Mouse (Mus musculus) CD4-positive, CD25-positive, alpha-beta regulatory T cell, adult 2 months (primary cell): ENCODE measurements around the gene Pnp.
A peak's percentile ranks its signal among the peaks of the same experiment; 100 is the strongest.
"Not testable (repeated sequence)": the region's sequence is repeated elsewhere in the genome, so short reads cannot be mapped to it uniquely, and the experiment has no call there.

Source experiments
- DNase-seq: peaks from one replicate; pipeline ENCODE4 v3.0.0-alpha.2; 2012; ENCODE audit warnings: low read depth, low spot score

Gene Pnp

GRCm38 (mm10) chr14:50930754-50931492 lies at the start of gene Pnp, which contains the start of gene Pip4p1:
Gene Pnp (plus strand): TSS chr14:50931082.
Gene Pip4p1 (minus strand): TSS chr14:50930856.
- peak; percentile 99 for DNase-seq

GRCm38 (mm10) chr14:50891621-50892020 lies 39.3 kb upstream of the Pnp start:
- DNase-seq, result no peak

GRCm38 (mm10) chr14:50892091-50892490 lies 38.8 kb upstream of the Pnp start:
- no peak for DNase-seq

- peak; percentile 9 for DNase-seq
These were observed 38.1 kb upstream of the Pnp start for GRCm38 (mm10) chr14:50892541-50893459.

GRCm38 (mm10) chr14:50895407-50895806 lies 35.5 kb upstream of the Pnp start:
- no peak for DNase-seq

GRCm38 (mm10) chr14:50895985-50896746 lies 34.7 kb upstream of the Pnp start:
- no peak for DNase-seq

- no peak for DNase-seq
These were observed 34.0 kb upstream of the Pnp start for GRCm38 (mm10) chr14:50896747-50897373.

- no peak for DNase-seq
These were observed 33.5 kb upstream of the Pnp start, which contains the start of gene Klhl33 for GRCm38 (mm10) chr14:50897374-50897765. Gene Klhl33 (minus strand): TSS chr14:50897507.

- DNase-seq, result not testable (repeated sequence)
These were observed 32.9 kb upstream of the Pnp start for GRCm38 (mm10) chr14:50897992-50898391.

GRCm38 (mm10) chr14:50903973-50904827 lies 26.7 kb upstream of the Pnp start:
- DNase-seq, result peak; percentile 29

GRCm38 (mm10) chr14:50904828-50905129 lies 26.1 kb upstream of the Pnp start:
- no peak for DNase-seq

- not testable (repeated sequence) for DNase-seq
These were observed 25.6 kb upstream of the Pnp start for GRCm38 (mm10) chr14:50905327-50905726.

GRCm38 (mm10) chr14:50908126-50908525 lies 22.8 kb upstream of the Pnp start:
- no peak for DNase-seq

GRCm38 (mm10) chr14:50911356-50911755 lies 19.5 kb upstream of the Pnp start:
- no peak for DNase-seq

GRCm38 (mm10) chr14:50923437-50923836 lies 7.4 kb upstream of the Pnp start:
- peak; percentile 19 for DNase-seq

GRCm38 (mm10) chr14:50924281-50925064 lies 6.4 kb upstream of the Pnp start, which contains the start of the genes Osgep and Apex1:
Gene Osgep (minus strand): TSS chr14:50924893.
Gene Apex1 (plus strand): TSS chr14:50924968.
- peak; percentile 99 for DNase-seq

GRCm38 (mm10) chr14:50925111-50925920 lies 5.6 kb upstream of the Pnp start:
- DNase-seq, result no peak

- no peak for DNase-seq
These were observed 3.5 kb upstream of the Pnp start for GRCm38 (mm10) chr14:50927366-50927765.

- no peak for DNase-seq
These were observed 931 bp upstream of the Pnp start for GRCm38 (mm10) chr14:50929951-50930350.
